Mouse (Mus musculus): Measurements from ENCODE around the gene Gm13279. TPM values are rescaled to one million over a fixed set of nuclear protein-coding genes. Genes with fewer than 3 reads are reported as not detected.
A peak's percentile ranks its signal among the peaks of the same experiment; 100 is the strongest.
"Not testable (repeated sequence)": the region's sequence is repeated elsewhere in the genome, so short reads cannot be mapped to it uniquely, and the experiment has no call there.

Gene Gm13279
- polyA plus RNA-seq, 1 experiment from 2014 or later, result not detected

DNA sequence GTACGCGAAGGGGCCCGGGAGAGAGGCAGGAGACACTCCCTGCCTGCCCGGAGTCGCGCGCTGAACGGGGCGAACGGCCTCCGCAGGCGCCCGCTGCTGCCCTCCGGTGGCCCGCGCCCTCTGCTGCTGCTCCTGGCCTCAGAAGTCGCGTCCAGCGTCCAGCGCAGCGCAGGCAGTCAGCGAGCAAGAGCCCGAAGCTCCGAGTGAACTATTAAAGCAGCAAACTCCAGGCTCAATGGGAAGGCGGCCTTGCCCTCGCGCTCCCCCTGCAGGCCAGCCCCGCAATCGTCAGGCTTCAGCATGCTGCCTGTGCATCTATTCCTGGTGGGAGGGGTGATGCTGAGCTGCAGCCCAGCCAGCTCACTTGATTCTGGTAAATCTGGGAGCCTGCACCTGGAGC is 17.6 kb upstream of the Gm13279 start, which contains the start of gene Gm13272:
Gene Gm13272, plus strand, starts transcription at position 301 of the 400 bp plus-strand sequence.
- not testable (repeated sequence) for H3K4me3 ChIP-seq; H3K9me3 ChIP-seq; H3K36me3 ChIP-seq; DNase-seq (ENCODE audit: low spot score); H3K27ac ChIP-seq; H3K4me1 ChIP-seq; H3K27me3 ChIP-seq (ENCODE audit: insufficient read depth, poor library complexity, severe bottlenecking)
- WGBS, result no CpG with 5 or more reads among the region's 29 CpGs

DNA sequence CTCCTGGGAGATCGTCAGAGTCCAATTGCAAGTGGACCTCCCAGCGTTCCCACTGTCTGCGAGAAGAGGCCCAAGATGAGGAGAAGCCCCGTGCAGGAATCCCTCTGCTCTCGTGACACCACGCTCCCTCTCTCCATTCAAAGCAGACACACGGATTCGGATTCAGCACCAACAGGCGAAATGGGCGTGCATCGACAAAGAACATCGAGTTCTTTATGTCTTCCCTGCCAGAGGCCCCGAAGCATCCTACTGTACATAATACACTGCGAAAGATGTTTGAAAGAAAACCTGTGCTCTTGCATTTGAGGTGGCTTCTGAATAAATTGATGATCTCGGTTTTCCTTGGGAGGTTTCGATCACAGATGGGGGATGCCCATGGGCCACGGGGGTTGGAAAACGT is 16.9 kb upstream of the Gm13279 start:
- H3K4me1 ChIP-seq; H3K27me3 ChIP-seq (ENCODE audit: insufficient read depth, poor library complexity, severe bottlenecking); H3K9me3 ChIP-seq; DNase-seq (ENCODE audit: low spot score); H3K4me3 ChIP-seq; H3K36me3 ChIP-seq; H3K27ac ChIP-seq: not testable (repeated sequence)
- WGBS, result 39% methylated on average over 16 of the region's 18 CpGs

DNA sequence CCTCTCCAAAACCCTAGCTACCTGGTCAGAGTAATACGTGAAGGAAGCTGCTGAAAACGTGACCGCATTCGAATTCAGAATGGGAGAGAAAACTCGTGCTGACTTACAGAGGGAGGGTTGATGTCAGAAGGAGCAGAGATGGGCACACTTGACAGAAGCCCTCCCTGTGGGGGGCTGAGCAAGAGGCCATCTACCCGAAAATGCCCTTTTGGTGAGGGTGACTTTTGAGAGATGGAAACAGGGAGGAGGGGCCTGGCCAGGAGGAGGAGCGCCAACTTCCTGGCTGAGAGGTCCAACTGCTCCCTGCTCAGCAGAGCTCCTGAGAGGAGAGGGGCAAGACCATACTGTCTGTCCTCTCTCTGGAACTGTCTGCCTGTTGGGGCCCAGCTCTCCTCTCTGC is 15.4 kb upstream of the Gm13279 start, which contains the start of gene Ifnz:
Gene Ifnz, plus strand, starts transcription at position 301 of the 400 bp plus-strand sequence.
- not testable (repeated sequence) for H3K9me3 ChIP-seq; H3K4me1 ChIP-seq; DNase-seq (ENCODE audit: low spot score); H3K4me3 ChIP-seq; H3K27ac ChIP-seq; H3K36me3 ChIP-seq; H3K27me3 ChIP-seq (ENCODE audit: insufficient read depth, poor library complexity, severe bottlenecking)
- WGBS, result 19% methylated on average over 4 of the region's 7 CpGs

DNA sequence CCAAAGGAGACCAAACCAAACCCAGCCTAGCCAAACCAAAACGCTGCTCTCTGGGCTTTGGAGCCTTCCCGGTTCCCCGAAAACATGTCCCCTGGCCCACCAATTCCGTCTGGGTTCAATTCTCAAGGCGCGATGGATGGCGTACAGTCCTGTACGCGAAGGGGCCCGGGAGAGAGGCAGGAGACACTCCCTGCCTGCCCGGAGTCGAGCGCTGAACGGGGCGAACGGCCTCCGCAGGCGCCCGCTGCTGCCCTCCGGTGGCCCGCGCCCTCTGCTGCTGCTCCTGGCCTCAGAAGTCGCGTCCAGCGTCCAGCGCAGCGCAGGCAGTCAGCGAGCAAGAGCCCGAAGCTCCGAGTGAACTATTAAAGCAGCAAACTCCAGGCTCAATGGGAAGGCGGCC is 14.9 kb upstream of the Gm13279 start:
- H3K4me1 ChIP-seq; H3K36me3 ChIP-seq; H3K4me3 ChIP-seq; H3K27me3 ChIP-seq (ENCODE audit: insufficient read depth, poor library complexity, severe bottlenecking); H3K27ac ChIP-seq; H3K9me3 ChIP-seq; DNase-seq (ENCODE audit: low spot score): not testable (repeated sequence)
- 2% methylated on average over 17 of the region's 31 CpGs for WGBS

DNA sequence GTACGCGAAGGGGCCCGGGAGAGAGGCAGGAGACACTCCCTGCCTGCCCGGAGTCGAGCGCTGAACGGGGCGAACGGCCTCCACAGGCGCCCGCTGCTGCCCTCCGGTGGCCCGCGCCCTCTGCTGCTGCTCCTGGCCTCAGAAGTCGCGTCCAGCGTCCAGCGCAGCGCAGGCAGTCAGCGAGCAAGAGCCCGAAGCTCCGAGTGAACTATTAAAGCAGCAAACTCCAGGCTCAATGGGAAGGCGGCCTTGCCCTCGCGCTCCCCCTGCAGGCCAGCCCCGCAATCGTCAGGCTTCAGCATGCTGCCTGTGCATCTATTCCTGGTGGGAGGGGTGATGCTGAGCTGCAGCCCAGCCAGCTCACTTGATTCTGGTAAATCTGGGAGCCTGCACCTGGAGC is 11.8 kb upstream of the Gm13279 start, which contains the start of gene Gm13276:
Gene Gm13276, plus strand, starts transcription at position 301 of the 400 bp plus-strand sequence.
- H3K4me3 ChIP-seq; DNase-seq (ENCODE audit: low spot score); H3K4me1 ChIP-seq; H3K9me3 ChIP-seq; H3K36me3 ChIP-seq; H3K27ac ChIP-seq; H3K27me3 ChIP-seq (ENCODE audit: insufficient read depth, poor library complexity, severe bottlenecking): not testable (repeated sequence)
- WGBS, result no CpG with 5 or more reads among the region's 27 CpGs

DNA sequence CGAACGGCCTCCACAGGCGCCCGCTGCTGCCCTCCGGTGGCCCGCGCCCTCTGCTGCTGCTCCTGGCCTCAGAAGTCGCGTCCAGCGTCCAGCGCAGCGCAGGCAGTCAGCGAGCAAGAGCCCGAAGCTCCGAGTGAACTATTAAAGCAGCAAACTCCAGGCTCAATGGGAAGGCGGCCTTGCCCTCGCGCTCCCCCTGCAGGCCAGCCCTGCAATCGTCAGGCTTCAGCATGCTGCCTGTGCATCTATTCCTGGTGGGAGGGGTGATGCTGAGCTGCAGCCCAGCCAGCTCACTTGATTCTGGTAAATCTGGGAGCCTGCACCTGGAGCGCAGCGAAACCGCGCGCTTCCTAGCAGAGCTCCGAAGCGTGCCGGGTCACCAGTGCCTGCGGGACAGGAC is 8.8 kb upstream of the Gm13279 start, which contains the start of gene Gm13277:
Gene Gm13277, plus strand, starts transcription at position 231 of the 400 bp plus-strand sequence.
- not testable (repeated sequence) for H3K9me3 ChIP-seq; H3K27ac ChIP-seq; H3K27me3 ChIP-seq (ENCODE audit: insufficient read depth, poor library complexity, severe bottlenecking); DNase-seq (ENCODE audit: low spot score); H3K4me1 ChIP-seq; H3K36me3 ChIP-seq; H3K4me3 ChIP-seq
- WGBS, result 0% methylated on average over 3 of the region's 28 CpGs

DNA sequence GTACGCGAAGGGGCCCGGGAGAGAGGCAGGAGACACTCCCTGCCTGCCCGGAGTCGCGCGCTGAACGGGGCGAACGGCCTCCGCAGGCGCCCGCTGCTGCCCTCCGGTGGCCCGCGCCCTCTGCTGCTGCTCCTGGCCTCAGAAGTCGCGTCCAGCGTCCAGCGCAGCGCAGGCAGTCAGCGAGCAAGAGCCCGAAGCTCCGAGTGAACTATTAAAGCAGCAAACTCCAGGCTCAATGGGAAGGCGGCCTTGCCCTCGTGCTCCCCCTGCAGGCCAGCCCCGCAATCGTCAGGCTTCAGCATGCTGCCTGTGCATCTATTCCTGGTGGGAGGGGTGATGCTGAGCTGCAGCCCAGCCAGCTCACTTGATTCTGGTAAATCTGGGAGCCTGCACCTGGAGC is 5.9 kb upstream of the Gm13279 start, which contains the start of gene Gm13278:
Gene Gm13278, plus strand, starts transcription at position 301 of the 400 bp plus-strand sequence.
- no CpG with 5 or more reads among the region's 28 CpGs for WGBS
- not testable (repeated sequence) for H3K9me3 ChIP-seq; H3K4me1 ChIP-seq; H3K36me3 ChIP-seq; H3K4me3 ChIP-seq; DNase-seq (ENCODE audit: low spot score); H3K27me3 ChIP-seq (ENCODE audit: insufficient read depth, poor library complexity, severe bottlenecking); H3K27ac ChIP-seq

DNA sequence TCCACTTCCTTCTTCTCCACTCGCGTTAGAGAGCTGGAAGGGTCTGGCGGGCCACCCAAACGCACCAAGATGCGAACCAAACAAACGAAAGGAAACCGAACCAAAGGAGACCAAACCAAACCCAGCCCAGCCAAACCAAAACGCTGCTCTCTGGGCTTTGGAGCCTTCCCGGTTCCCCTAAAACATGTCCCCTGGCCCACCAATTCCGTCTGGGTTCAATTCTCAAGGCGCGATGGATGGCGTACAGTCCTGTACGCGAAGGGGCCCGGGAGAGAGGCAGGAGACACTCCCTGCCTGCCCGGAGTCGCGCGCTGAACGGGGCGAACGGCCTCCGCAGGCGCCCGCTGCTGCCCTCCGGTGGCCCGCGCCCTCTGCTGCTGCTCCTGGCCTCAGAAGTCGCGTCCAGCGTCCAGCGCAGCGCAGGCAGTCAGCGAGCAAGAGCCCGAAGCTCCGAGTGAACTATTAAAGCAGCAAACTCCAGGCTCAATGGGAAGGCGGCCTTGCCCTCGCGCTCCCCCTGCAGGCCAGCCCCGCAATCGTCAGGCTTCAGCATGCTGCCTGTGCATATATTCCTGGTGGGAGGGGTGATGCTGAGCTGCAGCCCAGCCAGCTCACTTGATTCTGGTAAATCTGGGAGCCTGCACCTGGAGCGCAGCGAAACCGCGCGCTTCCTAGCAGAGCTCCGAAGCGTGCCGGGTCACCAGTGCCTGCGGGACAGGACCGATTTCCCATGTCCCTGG is 3.1 kb upstream of the Gm13279 start, which contains the start of gene Gm13275:
Gene Gm13275, plus strand, starts transcription at position 552 of the 740 bp plus-strand sequence.
- H3K4me1 ChIP-seq; DNase-seq (ENCODE audit: low spot score); H3K27ac ChIP-seq; H3K9me3 ChIP-seq; H3K27me3 ChIP-seq (ENCODE audit: insufficient read depth, poor library complexity, severe bottlenecking); H3K36me3 ChIP-seq; H3K4me3 ChIP-seq: not testable (repeated sequence)
- under 1% methylated on average over 19 of the region's 52 CpGs for WGBS

DNA sequence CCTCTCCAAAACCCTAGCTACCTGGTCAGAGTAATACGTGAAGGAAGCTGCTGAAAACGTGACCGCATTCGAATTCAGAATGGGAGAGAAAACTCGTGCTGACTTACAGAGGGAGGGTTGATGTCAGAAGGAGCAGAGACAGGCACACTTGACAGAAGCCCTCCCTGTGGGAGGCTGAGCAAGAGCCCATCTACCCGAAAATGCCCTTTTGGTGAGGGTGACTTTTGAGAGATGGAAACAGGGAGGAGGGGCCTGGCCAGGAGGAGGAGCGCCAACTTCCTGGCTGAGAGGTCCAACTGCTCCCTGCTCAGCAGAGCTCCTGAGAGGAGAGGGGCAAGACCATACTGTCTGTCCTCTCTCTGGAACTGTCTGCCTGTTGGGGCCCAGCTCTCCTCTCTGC is 2.2 kb downstream of the Gm13279 start, which contains the start of gene Gm13285:
Gene Gm13285, plus strand, starts transcription at position 301 of the 400 bp plus-strand sequence.
- 16% methylated on average over 6 of the region's 7 CpGs for WGBS
- H3K9me3 ChIP-seq; H3K27ac ChIP-seq; H3K27me3 ChIP-seq (ENCODE audit: insufficient read depth, poor library complexity, severe bottlenecking); DNase-seq (ENCODE audit: low spot score); H3K36me3 ChIP-seq; H3K4me1 ChIP-seq; H3K4me3 ChIP-seq: not testable (repeated sequence)

DNA sequence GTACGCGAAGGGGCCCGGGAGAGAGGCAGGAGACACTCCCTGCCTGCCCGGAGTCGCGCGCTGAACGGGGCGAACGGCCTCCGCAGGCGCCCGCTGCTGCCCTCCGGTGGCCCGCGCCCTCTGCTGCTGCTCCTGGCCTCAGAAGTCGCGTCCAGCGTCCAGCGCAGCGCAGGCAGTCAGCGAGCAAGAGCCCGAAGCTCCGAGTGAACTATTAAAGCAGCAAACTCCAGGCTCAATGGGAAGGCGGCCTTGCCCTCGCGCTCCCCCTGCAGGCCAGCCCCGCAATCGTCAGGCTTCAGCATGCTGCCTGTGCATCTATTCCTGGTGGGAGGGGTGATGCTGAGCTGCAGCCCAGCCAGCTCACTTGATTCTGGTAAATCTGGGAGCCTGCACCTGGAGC is 5.8 kb downstream of the Gm13279 start, which contains the start of gene Gm13287:
Gene Gm13287, plus strand, starts transcription at position 301 of the 400 bp plus-strand sequence.
- H3K36me3 ChIP-seq; DNase-seq (ENCODE audit: low spot score); H3K4me1 ChIP-seq; H3K9me3 ChIP-seq; H3K27ac ChIP-seq; H3K27me3 ChIP-seq (ENCODE audit: insufficient read depth, poor library complexity, severe bottlenecking); H3K4me3 ChIP-seq: not testable (repeated sequence)
- WGBS, result no CpG with 5 or more reads among the region's 29 CpGs

DNA sequence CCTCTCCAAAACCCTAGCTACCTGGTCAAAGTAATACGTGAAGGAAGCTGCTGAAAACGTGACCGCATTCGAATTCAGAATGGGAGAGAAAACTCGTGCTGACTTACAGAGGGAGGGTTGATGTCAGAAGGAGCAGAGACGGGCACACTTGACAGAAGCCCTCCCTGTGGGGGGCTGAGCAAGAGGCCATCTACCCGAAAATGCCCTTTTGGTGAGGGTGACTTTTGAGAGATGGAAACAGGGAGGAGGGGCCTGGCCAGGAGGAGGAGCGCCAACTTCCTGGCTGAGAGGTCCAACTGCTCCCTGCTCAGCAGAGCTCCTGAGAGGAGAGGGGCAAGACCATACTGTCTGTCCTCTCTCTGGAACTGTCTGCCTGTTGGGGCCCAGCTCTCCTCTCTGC is 8.0 kb downstream of the Gm13279 start, which contains the start of gene Gm13288:
Gene Gm13288, plus strand, starts transcription at position 301 of the 400 bp plus-strand sequence.
- H3K4me3 ChIP-seq, result peak within 1 kb of the TSS; percentile 33; the same call in 1 of the 2 replicates
- H3K27me3 ChIP-seq (ENCODE audit: insufficient read depth, poor library complexity, severe bottlenecking); H3K4me1 ChIP-seq; DNase-seq (ENCODE audit: low spot score); H3K27ac ChIP-seq; H3K36me3 ChIP-seq; H3K9me3 ChIP-seq: not testable (repeated sequence)
- no CpG with 5 or more reads among the region's 8 CpGs for WGBS

DNA sequence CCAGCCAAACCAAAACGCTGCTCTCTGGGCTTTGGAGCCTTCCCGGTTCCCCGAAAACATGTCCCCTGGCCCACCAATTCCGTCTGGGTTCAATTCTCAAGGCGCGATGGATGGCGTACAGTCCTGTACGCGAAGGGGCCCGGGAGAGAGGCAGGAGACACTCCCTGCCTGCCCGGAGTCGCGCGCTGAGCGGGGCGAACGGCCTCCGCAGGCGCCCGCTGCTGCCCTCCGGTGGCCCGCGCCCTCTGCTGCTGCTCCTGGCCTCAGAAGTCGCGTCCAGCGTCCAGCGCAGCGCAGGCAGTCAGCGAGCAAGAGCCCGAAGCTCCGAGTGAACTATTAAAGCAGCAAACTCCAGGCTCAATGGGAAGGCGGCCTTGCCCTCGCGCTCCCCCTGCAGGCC is 8.6 kb downstream of the Gm13279 start:
- H3K36me3 ChIP-seq; H3K27ac ChIP-seq; H3K27me3 ChIP-seq (ENCODE audit: insufficient read depth, poor library complexity, severe bottlenecking); H3K9me3 ChIP-seq; H3K4me1 ChIP-seq; DNase-seq (ENCODE audit: low spot score): not testable (repeated sequence)
- H3K4me3 ChIP-seq, result peak overlapping the region; percentile 33; the same call in 1 of the 2 replicates
- 0% methylated on average over 17 of the region's 34 CpGs for WGBS

DNA sequence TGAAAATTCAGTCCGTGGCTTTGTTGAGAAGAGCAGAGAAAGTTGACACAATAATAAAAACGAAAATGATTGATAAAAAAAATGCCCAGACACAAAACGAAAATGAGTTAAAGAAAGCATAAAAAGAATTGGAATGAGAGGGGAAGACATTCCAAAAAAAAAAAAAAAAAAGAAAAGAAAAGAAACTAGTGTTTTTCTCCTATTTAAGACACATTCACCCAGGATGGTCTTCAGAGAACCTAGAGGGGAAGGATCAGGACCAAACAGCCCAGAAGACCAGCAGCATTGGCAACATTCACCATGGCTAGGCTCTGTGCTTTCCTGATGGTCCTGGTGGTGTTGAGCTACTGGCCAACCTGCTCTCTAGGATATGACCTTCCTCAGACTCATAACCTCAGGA is 18.7 kb downstream of the Gm13279 start, which contains the start of gene Ifna7:
Gene Ifna7, plus strand, starts transcription at position 301 of the 400 bp plus-strand sequence.
- H3K4me1 ChIP-seq, result no peaks in the 10 kb centered on the region
- H3K4me3 ChIP-seq, result no peak within 1 kb of the TSS
- DNase-seq (ENCODE audit: low spot score), result no peak
- WGBS, result 58% methylated on average over 3 of the region's 3 CpGs
- H3K27ac ChIP-seq, result no peak within 1 kb of the TSS
- no peaks in the 10 kb centered on the region for H3K27me3 ChIP-seq (ENCODE audit: insufficient read depth, poor library complexity, severe bottlenecking)
- H3K36me3 ChIP-seq, result no peaks in the 10 kb centered on the region
- H3K9me3 ChIP-seq, result no peaks in the 10 kb centered on the region

Measured in heart, embryonic 10.5 days (tissue).